Mouse (Mus musculus): ENCODE measurements at regions not wholly inside any gene's neighbourhood (a gene's known extent, or its start where the extent isn't known, plus 50 kb on each side); places are given as distances from the start of the nearest gene placed in this dataset.

GRCm38 (mm10) chr12:77100482-77100881, 137.4 kb upstream of the Fut8 start:
- TF ChIP-seq CTCF (IDR thresholded peaks at IDR 0.05; ENCODE audit: insufficient read depth, low read length) (no peak), POLR2A (IDR thresholded peaks at IDR 0.05; ENCODE audit: borderline replicate concordance, extremely low read depth, low read depth, low read length) (no peak)
